Mouse (Mus musculus): ENCODE data around the gene Mpc1. TPM values are rescaled to one million over a fixed set of nuclear protein-coding genes. Genes with fewer than 3 reads are reported as not detected.

Gene Mpc1
- polyA plus RNA-seq, 1 experiment from 2014 or later = 204 TPM

- Histone ChIP-seq H3K9me3 (no peaks in the 10 kb centered on the region), H3K27ac (replicated peaks) (peak overlapping the region; percentile 99), H3K9ac (peak overlapping the region; percentile 88), H3K4me2 (peak overlapping the region; percentile 88), H3K27me3 (replicated peaks) (0 out of 2 replicates have a peak, but pooled peaks cover 3% of the 10 kb centered on the region), H3K4me1 (peaks cover 21% of the 10 kb centered on the region), H3K4me3 (peak overlapping the region; percentile 91), H3K36me3 (no peaks in the 10 kb centered on the region)
- ATAC-seq (ENCODE audit: extremely low read depth, insufficient number of reproducible peaks, low FRiP score, low TSS enrichment) = peak; percentile 91
- under 1% methylated on average over 77 of the region's 77 CpGs for WGBS
Observed at GRCm38 (mm10) chr17:8283526-8284253, 986 bp downstream of the Mpc1 start.

- Histone ChIP-seq H3K9me3 (no peaks in the 10 kb centered on the region), H3K4me3 (peak overlapping the region; percentile 91), H3K9ac (peak overlapping the region; percentile 88), H3K4me2 (peak overlapping the region; percentile 88), H3K36me3 (peaks cover 5% of the 10 kb centered on the region), H3K27me3 (replicated peaks) (0 out of 2 replicates have a peak, but pooled peaks cover 3% of the 10 kb centered on the region), H3K4me1 (peaks cover 21% of the 10 kb centered on the region), H3K27ac (replicated peaks) (peak overlapping the region; percentile 99)
- under 1% methylated on average over 32 of the region's 32 CpGs for WGBS
- no peak; the same call in none of the 2 replicates for ATAC-seq (ENCODE audit: extremely low read depth, insufficient number of reproducible peaks, low FRiP score, low TSS enrichment)
Observed at GRCm38 (mm10) chr17:8284254-8284661, 1.6 kb downstream of the Mpc1 start.

GRCm38 (mm10) chr17:8285056-8285455, 2.4 kb downstream of the Mpc1 start:
- H3K27me3 ChIP-seq (replicated peaks) = 0 out of 2 replicates have a peak, but pooled peaks cover 3% of the 10 kb centered on the region
- peak overlapping the region; percentile 88 for H3K9ac ChIP-seq
- H3K4me2 ChIP-seq = peak overlapping the region; percentile 88
- peak overlapping the region; percentile 91 for H3K4me3 ChIP-seq
- H3K36me3 ChIP-seq = peaks cover 13% of the 10 kb centered on the region
- 35% methylated on average over 8 of the region's 8 CpGs for WGBS
- ATAC-seq (ENCODE audit: extremely low read depth, insufficient number of reproducible peaks, low FRiP score, low TSS enrichment) = no peak
- peaks cover 21% of the 10 kb centered on the region for H3K4me1 ChIP-seq
- H3K27ac ChIP-seq (replicated peaks) = no peak overlapping the region
- no peaks in the 10 kb centered on the region for H3K9me3 ChIP-seq

- H3K36me3 ChIP-seq = peaks cover 16% of the 10 kb centered on the region
- H3K4me3 ChIP-seq = no peak overlapping the region
- H3K27me3 ChIP-seq (replicated peaks) = no peaks in the 10 kb centered on the region
- no peaks in the 10 kb centered on the region for H3K9me3 ChIP-seq
- WGBS = 90% methylated on average over 4 of the region's 4 CpGs
- no peak overlapping the region for H3K27ac ChIP-seq (replicated peaks)
- peaks cover 21% of the 10 kb centered on the region for H3K4me1 ChIP-seq
- no peak overlapping the region for H3K9ac ChIP-seq
- ATAC-seq (ENCODE audit: extremely low read depth, insufficient number of reproducible peaks, low FRiP score, low TSS enrichment) = no peak
- no peak overlapping the region for H3K4me2 ChIP-seq
Observed at GRCm38 (mm10) chr17:8286987-8287386, 4.3 kb downstream of the Mpc1 start.

GRCm38 (mm10) chr17:8289993-8290679, 7.4 kb downstream of the Mpc1 start:
- Histone ChIP-seq H3K4me1 (peaks cover 8% of the 10 kb centered on the region), H3K9me3 (no peaks in the 10 kb centered on the region), H3K36me3 (peaks cover 24% of the 10 kb centered on the region), H3K4me3 (no peak overlapping the region), H3K9ac (no peak overlapping the region), H3K27me3 (replicated peaks) (no peaks in the 10 kb centered on the region), H3K4me2 (no peak overlapping the region), H3K27ac (replicated peaks) (no peak overlapping the region)
- ATAC-seq (ENCODE audit: extremely low read depth, insufficient number of reproducible peaks, low FRiP score, low TSS enrichment) = no peak
- WGBS = 91% methylated on average over 3 of the region's 3 CpGs

- Histone ChIP-seq H3K36me3 (peaks cover 29% of the 10 kb centered on the region), H3K27ac (replicated peaks) (no peak overlapping the region), H3K9ac (no peak overlapping the region), H3K4me3 (no peak overlapping the region), H3K9me3 (no peaks in the 10 kb centered on the region), H3K27me3 (replicated peaks) (no peaks in the 10 kb centered on the region), H3K4me2 (no peak overlapping the region), H3K4me1 (0 out of 2 replicates have a peak, but pooled peaks cover 4% of the 10 kb centered on the region)
- no peak for ATAC-seq (ENCODE audit: extremely low read depth, insufficient number of reproducible peaks, low FRiP score, low TSS enrichment)
Observed at GRCm38 (mm10) chr17:8290736-8291135, 8.0 kb downstream of the Mpc1 start.

- no peak overlapping the region for H3K27ac ChIP-seq (replicated peaks)
- H3K4me1 ChIP-seq = no peaks in the 10 kb centered on the region
- no peak overlapping the region for H3K4me3 ChIP-seq
- no peaks in the 10 kb centered on the region for H3K9me3 ChIP-seq
- ATAC-seq (ENCODE audit: extremely low read depth, insufficient number of reproducible peaks, low FRiP score, low TSS enrichment) = no peak
- peaks cover 33% of the 10 kb centered on the region for H3K36me3 ChIP-seq
- H3K4me2 ChIP-seq = no peak overlapping the region
- H3K27me3 ChIP-seq (replicated peaks) = no peaks in the 10 kb centered on the region
- no peak overlapping the region for H3K9ac ChIP-seq
Observed at GRCm38 (mm10) chr17:8295825-8296224, 13.1 kb downstream of the Mpc1 start.

GRCm38 (mm10) chr17:8296313-8296844, 13.7 kb downstream of the Mpc1 start:
- no peaks in the 10 kb centered on the region for H3K27me3 ChIP-seq (replicated peaks)
- H3K36me3 ChIP-seq = peaks cover 33% of the 10 kb centered on the region
- H3K9ac ChIP-seq = no peak overlapping the region
- no peak overlapping the region for H3K27ac ChIP-seq (replicated peaks)
- H3K4me3 ChIP-seq = no peak overlapping the region
- H3K4me2 ChIP-seq = no peak overlapping the region
- no peak for ATAC-seq (ENCODE audit: extremely low read depth, insufficient number of reproducible peaks, low FRiP score, low TSS enrichment)
- H3K4me1 ChIP-seq = no peaks in the 10 kb centered on the region
- 76% methylated on average over 9 of the region's 9 CpGs for WGBS
- H3K9me3 ChIP-seq = no peaks in the 10 kb centered on the region

- no peak overlapping the region for H3K4me2 ChIP-seq
- H3K27me3 ChIP-seq (replicated peaks) = no peaks in the 10 kb centered on the region
- peaks cover 33% of the 10 kb centered on the region for H3K36me3 ChIP-seq
- H3K9me3 ChIP-seq = no peaks in the 10 kb centered on the region
- no peaks in the 10 kb centered on the region for H3K4me1 ChIP-seq
- H3K27ac ChIP-seq (replicated peaks) = no peak overlapping the region
- ATAC-seq (ENCODE audit: extremely low read depth, insufficient number of reproducible peaks, low FRiP score, low TSS enrichment) = no peak
- no peak overlapping the region for H3K4me3 ChIP-seq
- H3K9ac ChIP-seq = no peak overlapping the region
- WGBS = 78% methylated on average over 5 of the region's 5 CpGs
Observed at GRCm38 (mm10) chr17:8297746-8298145, 15.0 kb downstream of the Mpc1 start.

- Histone ChIP-seq H3K9ac (no peak overlapping the region), H3K27ac (replicated peaks) (no peak overlapping the region), H3K9me3 (no peaks in the 10 kb centered on the region), H3K4me3 (no peak overlapping the region), H3K4me2 (no peak overlapping the region), H3K27me3 (replicated peaks) (no peaks in the 10 kb centered on the region), H3K4me1 (no peaks in the 10 kb centered on the region), H3K36me3 (peaks cover 31% of the 10 kb centered on the region)
- WGBS = 87% methylated on average over 2 of the region's 2 CpGs
- no peak for ATAC-seq (ENCODE audit: extremely low read depth, insufficient number of reproducible peaks, low FRiP score, low TSS enrichment)
Observed at GRCm38 (mm10) chr17:8298281-8298680, 15.6 kb downstream of the Mpc1 start.

GRCm38 (mm10) chr17:8299524-8299923, 16.8 kb downstream of the Mpc1 start:
- no peak overlapping the region for H3K4me3 ChIP-seq
- H3K4me2 ChIP-seq = no peak overlapping the region
- no peak overlapping the region for H3K27ac ChIP-seq (replicated peaks)
- H3K9ac ChIP-seq = no peak overlapping the region
- no peaks in the 10 kb centered on the region for H3K9me3 ChIP-seq
- H3K27me3 ChIP-seq (replicated peaks) = no peaks in the 10 kb centered on the region
- no peaks in the 10 kb centered on the region for H3K4me1 ChIP-seq
- ATAC-seq (ENCODE audit: extremely low read depth, insufficient number of reproducible peaks, low FRiP score, low TSS enrichment) = no peak
- peaks cover 25% of the 10 kb centered on the region for H3K36me3 ChIP-seq

Measured in heart, embryonic 13.5 days (tissue).